Mouse (Mus musculus): ENCODE results near the gene Hacd2.

DNA sequence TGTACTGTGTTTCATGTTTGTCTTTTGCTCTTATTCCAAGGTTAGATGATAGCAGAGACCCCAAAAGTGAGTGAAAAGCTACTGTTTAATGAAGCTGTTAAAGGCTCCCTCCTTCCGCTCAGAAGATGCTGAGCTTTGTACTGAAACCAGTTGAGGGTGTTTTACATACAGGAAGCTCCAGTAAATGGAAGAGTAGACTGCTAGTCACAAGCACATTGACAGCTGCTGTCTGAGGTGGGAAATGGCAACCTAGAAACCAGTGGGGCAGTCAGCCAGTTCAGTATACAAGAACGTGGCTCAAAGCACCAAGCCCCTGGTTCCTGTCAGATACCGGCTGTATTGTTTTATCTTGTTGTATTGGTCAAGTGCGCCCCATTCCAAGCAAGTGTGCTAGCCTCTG, 46.7 kb downstream of the Hacd2 start:
- no peak for TF ChIP-seq CTCF (IDR thresholded peaks at IDR 0.05; ENCODE audit: borderline replicate concordance, control insufficient read depth, extremely low read depth, insufficient read depth, low read length, poor library complexity)
- no peak for TF ChIP-seq POLR2A (IDR thresholded peaks at IDR 0.05; ENCODE audit: control insufficient read depth, extremely low read depth, insufficient read depth, low read length, poor library complexity)

Measured in thymus, adult 2 months (tissue).